Mouse (Mus musculus): ENCODE data around the gene Cmss1. TPM values are rescaled to one million over a fixed set of nuclear protein-coding genes. Genes with fewer than 3 reads are reported as not detected.

Cmss1 gene
- polyA plus RNA-seq, 1 experiment from 2014 or later, result 35.4 TPM

GRCm38 (mm10) chr16:57445096-57446094, 161.3 kb downstream of the Cmss1 start:
- H3K4me3 ChIP-seq, result no peak overlapping the region
- H3K4me1 ChIP-seq (replicated peaks), result 0 out of 2 replicates have a peak, but pooled peaks cover 3% of the 10 kb centered on the region
- no peak for ATAC-seq (replicated peaks; ENCODE audit: insufficient number of reproducible peaks, insufficient read depth, low FRiP score, low read depth)
- H3K9me3 ChIP-seq (replicated peaks), result no peaks in the 10 kb centered on the region; the same call in 1 of the 2 replicates
- H3K36me3 ChIP-seq, result no peaks in the 10 kb centered on the region
- WGBS, result 54% methylated on average over 10 of the region's 10 CpGs
- H3K27ac ChIP-seq, result no peak overlapping the region
- no peak overlapping the region for H3K9ac ChIP-seq
- H3K27me3 ChIP-seq, result no peaks in the 10 kb centered on the region
- H3K4me2 ChIP-seq, result no peak overlapping the region

DNA sequence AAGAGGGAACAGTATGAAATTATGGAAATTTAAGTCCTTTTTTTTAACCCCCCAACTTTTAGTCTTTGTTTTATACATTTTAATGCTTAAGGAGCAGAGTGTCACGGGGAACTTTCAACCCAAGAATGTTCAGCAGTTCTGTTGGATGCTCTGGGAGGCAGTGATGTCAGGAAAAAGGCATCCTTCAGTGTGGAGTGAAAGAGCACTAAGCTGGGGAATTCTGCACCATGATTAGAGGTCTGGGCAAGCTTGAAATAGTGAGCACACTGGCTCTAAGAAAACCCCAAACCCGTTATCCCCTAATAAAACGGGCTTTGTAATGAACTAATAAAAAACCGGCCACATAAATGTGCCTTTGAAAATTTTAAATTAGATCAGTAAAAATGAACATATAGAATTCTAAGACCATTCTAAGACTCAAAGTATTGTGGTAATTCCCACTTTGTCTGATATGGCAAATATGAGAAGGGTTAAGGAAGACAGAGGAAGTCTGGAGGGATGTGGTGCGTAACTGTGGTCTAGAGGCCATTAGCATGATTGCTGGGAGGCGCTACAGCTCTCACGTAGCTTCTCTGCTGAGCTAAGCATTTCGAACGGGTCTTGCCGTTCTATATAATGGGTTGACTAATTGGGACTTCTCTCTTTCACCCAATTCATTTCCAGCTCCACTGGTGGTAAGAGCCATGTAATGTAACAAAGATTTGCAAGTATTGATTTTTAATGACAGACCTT, 165.8 kb downstream of the Cmss1 start:
- 69% methylated on average over 10 of the region's 10 CpGs for WGBS
- no peaks in the 10 kb centered on the region for H3K27me3 ChIP-seq
- ATAC-seq (replicated peaks; ENCODE audit: insufficient number of reproducible peaks, insufficient read depth, low FRiP score, low read depth), result no peak

DNA sequence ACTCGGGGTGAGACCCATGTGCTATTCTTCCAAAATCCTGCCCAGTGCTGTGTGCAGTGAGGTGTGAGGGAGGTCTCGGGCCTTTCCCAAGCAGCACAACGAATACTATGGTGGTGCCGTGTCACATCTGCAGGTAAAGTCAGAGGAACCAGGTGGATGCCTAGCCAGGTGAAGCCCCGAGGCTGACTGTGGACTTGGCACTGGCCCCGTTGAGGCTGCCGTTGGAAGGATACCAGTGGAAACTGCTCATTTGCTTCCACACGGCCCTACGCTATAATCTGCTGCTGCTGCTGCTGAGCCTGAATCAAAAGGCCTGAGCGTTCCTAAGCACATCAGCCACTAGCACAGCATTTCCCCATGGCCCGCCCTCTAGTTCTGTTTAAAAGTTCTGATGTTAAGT, 167.5 kb downstream of the Cmss1 start:
- Histone ChIP-seq H3K36me3 (no peaks in the 10 kb centered on the region), H3K4me3 (no peak overlapping the region), H3K27ac (no peak overlapping the region), H3K27me3 (no peaks in the 10 kb centered on the region), H3K9ac (no peak overlapping the region), H3K4me2 (no peak overlapping the region), H3K4me1 (replicated peaks) (no peaks in the 10 kb centered on the region), H3K9me3 (replicated peaks) (no peaks in the 10 kb centered on the region)
- 76% methylated on average over 11 of the region's 11 CpGs for WGBS
- no peak for ATAC-seq (replicated peaks; ENCODE audit: insufficient number of reproducible peaks, insufficient read depth, low FRiP score, low read depth)

More for the DNA sequence above, 165.8 kb downstream of the Cmss1 start:
- Histone ChIP-seq H3K9me3 (replicated peaks) (no peaks in the 10 kb centered on the region), H3K27ac (no peak overlapping the region), H3K4me1 (replicated peaks) (0 out of 2 replicates have a peak, but pooled peaks cover 3% of the 10 kb centered on the region), H3K4me3 (no peak overlapping the region), H3K4me2 (no peak overlapping the region), H3K36me3 (no peaks in the 10 kb centered on the region), H3K9ac (no peak overlapping the region)

DNA sequence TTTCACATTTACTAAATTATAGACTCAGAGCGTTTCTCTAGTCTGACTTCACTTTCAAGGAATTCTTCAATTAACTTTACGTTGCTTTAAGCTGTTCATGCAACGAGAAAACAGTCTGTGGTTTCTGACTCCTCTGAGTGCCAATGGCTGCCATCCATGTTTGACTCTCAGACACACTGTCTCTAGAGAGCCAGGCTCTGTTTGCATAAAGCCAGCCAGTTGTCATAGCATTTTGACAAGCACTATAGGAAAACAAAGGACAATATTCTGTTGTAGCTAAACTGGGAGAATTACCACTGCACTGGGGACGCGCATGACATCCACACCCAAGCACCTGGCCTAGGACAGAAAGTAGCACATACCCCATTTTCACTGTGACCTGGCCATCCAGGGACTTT, 168.4 kb downstream of the Cmss1 start:
- Histone ChIP-seq H3K4me1 (replicated peaks) (no peaks in the 10 kb centered on the region), H3K4me3 (no peak overlapping the region), H3K9ac (no peak overlapping the region), H3K36me3 (no peaks in the 10 kb centered on the region), H3K4me2 (no peak overlapping the region), H3K27me3 (no peaks in the 10 kb centered on the region), H3K9me3 (replicated peaks) (no peaks in the 10 kb centered on the region), H3K27ac (no peak overlapping the region)
- 69% methylated on average over 5 of the region's 5 CpGs for WGBS
- no peak for ATAC-seq (replicated peaks; ENCODE audit: insufficient number of reproducible peaks, insufficient read depth, low FRiP score, low read depth)

GRCm38 (mm10) chr16:57437523-57438287, 169.0 kb downstream of the Cmss1 start:
- no peak for ATAC-seq (replicated peaks; ENCODE audit: insufficient number of reproducible peaks, insufficient read depth, low FRiP score, low read depth)
- Histone ChIP-seq H3K9ac (no peak overlapping the region), H3K27me3 (no peaks in the 10 kb centered on the region), H3K4me1 (replicated peaks) (no peaks in the 10 kb centered on the region), H3K27ac (peak overlapping the region; percentile 36; the same call in 1 of the 2 replicates), H3K4me2 (no peak overlapping the region), H3K4me3 (no peak overlapping the region), H3K9me3 (replicated peaks) (no peaks in the 10 kb centered on the region), H3K36me3 (no peaks in the 10 kb centered on the region)
- 74% methylated on average over 11 of the region's 11 CpGs for WGBS

DNA sequence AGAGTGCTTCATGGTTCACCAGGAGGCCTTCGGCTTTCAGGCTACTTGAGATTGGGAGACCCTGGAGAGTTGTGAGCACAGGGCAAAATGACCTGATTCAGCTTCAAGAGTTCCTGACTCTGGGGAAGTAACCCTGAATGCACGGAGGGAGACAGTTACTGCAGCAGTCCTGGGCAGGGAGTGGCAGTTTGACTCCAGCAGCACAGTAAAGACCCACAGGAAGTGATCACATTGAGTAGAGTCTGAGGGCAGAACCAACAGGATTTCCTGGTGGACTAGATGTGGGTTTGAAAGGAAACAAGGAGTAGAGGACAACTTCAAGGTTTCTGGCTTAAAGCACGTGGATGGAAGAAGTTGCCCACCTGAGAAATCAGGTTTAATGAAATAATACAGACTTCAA, 172.0 kb downstream of the Cmss1 start:
- Histone ChIP-seq H3K9ac (no peak overlapping the region), H3K27me3 (no peaks in the 10 kb centered on the region), H3K4me2 (no peak overlapping the region), H3K27ac (no peak overlapping the region), H3K4me3 (no peak overlapping the region), H3K4me1 (replicated peaks) (no peaks in the 10 kb centered on the region), H3K9me3 (replicated peaks) (no peaks in the 10 kb centered on the region), H3K36me3 (no peaks in the 10 kb centered on the region)
- no peak for ATAC-seq (replicated peaks; ENCODE audit: insufficient number of reproducible peaks, insufficient read depth, low FRiP score, low read depth)
- WGBS, result 67% methylated on average over 3 of the region's 3 CpGs

DNA sequence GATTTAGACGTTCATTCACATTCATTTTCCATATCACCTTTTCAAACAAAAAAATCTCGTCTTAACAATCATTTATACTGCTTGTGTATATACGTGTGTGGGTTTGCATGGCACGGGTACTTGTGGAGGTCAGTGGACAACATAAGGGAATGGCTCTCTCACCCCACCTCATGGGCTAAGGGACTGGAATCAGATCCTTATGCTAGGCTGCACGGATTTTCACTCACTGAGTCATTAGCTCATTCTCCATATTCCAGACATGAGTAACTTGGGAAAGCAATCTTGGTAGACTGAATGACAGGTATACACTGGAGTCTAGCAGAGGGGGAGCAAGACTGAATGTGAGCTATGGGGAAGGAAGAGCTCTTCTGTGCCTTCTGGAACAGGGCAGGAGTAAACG, 173.0 kb downstream of the Cmss1 start:
- no peaks in the 10 kb centered on the region for H3K36me3 ChIP-seq
- 88% methylated on average over 6 of the region's 6 CpGs for whole genome bisulfite sequencing
- H3K9ac ChIP-seq, result no peak overlapping the region
- no peaks in the 10 kb centered on the region for H3K9me3 ChIP-seq (replicated peaks)
- H3K27me3 ChIP-seq, result no peaks in the 10 kb centered on the region
- no peak overlapping the region for H3K4me3 ChIP-seq
- H3K4me2 ChIP-seq, result no peak overlapping the region
- peaks cover 4% of the 10 kb centered on the region; the same call in 1 of the 2 replicates for H3K4me1 ChIP-seq (replicated peaks)
- H3K27ac ChIP-seq, result no peak overlapping the region
- no peak for ATAC-seq (replicated peaks; ENCODE audit: insufficient number of reproducible peaks, insufficient read depth, low FRiP score, low read depth)

DNA sequence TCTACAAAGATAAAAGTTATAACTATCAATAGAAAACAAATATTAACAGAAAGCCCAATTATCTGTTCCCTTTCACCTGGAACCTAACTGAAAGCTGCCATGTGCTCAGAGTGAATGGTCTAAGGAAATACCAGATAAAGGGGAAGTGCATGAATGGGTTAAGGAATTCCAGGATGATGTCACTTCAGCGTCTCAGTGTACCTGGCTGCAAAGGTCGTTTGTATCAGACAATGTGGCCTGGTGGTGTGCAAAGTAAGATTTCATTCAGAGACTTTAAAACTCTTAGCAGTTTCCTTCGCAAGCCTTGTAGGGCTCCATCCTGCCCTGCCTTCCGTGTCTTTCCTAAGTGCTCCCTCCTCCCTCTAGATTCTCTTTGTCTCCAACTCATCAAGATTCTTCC, 173.5 kb downstream of the Cmss1 start:
- Histone ChIP-seq H3K4me1 (replicated peaks) (peaks cover 5% of the 10 kb centered on the region), H3K4me2 (no peak overlapping the region), H3K36me3 (no peaks in the 10 kb centered on the region), H3K9ac (no peak overlapping the region), H3K9me3 (replicated peaks) (no peaks in the 10 kb centered on the region), H3K27ac (no peak overlapping the region), H3K27me3 (no peaks in the 10 kb centered on the region), H3K4me3 (no peak overlapping the region)
- no peak for ATAC-seq (replicated peaks; ENCODE audit: insufficient number of reproducible peaks, insufficient read depth, low FRiP score, low read depth)
- WGBS, result 54% methylated on average over 4 of the region's 4 CpGs

DNA sequence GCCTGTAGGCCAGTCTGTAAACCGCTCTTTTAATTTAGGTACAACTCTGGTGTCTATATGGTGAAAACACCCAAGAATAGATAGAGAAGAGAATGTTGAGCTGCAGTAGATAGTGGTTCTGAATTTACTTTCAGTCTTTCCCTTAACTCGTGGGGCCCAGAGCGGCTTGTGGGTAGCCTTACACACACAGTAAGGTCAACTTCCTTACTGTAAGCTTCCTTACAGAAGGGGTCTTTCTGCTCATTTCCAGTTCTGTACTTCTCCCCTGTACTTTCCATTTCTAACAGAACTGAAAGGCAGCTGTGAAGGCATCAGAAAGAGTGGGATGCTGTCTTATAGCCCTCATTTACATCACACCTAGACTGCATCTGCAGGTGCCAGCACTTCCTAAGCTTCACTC, 175.4 kb downstream of the Cmss1 start:
- Histone ChIP-seq H3K27ac (no peak overlapping the region), H3K4me2 (no peak overlapping the region), H3K9ac (no peak overlapping the region), H3K9me3 (replicated peaks) (no peaks in the 10 kb centered on the region), H3K4me3 (no peak overlapping the region), H3K36me3 (no peaks in the 10 kb centered on the region), H3K27me3 (no peaks in the 10 kb centered on the region), H3K4me1 (replicated peaks) (peaks cover 21% of the 10 kb centered on the region)
- WGBS, result 83% methylated on average over 3 of the region's 3 CpGs
- ATAC-seq (replicated peaks; ENCODE audit: insufficient number of reproducible peaks, insufficient read depth, low FRiP score, low read depth), result no peak

GRCm38 (mm10) chr16:57428977-57429376, 177.7 kb downstream of the Cmss1 start:
- H3K9me3 ChIP-seq (replicated peaks), result no peaks in the 10 kb centered on the region
- H3K4me3 ChIP-seq, result no peak overlapping the region
- H3K4me1 ChIP-seq (replicated peaks), result peaks cover 21% of the 10 kb centered on the region
- WGBS, result 54% methylated on average over 5 of the region's 5 CpGs
- no peak overlapping the region for H3K27ac ChIP-seq
- no peaks in the 10 kb centered on the region for H3K27me3 ChIP-seq
- no peak for ATAC-seq (replicated peaks; ENCODE audit: insufficient number of reproducible peaks, insufficient read depth, low FRiP score, low read depth)
- H3K4me2 ChIP-seq, result no peak overlapping the region
- no peaks in the 10 kb centered on the region for H3K36me3 ChIP-seq
- no peak overlapping the region for H3K9ac ChIP-seq

Measured in heart, embryonic 15.5 days (tissue).